26 mouse cellular contexts compared by ENCODE assay signal in the genomic region with DNA sequence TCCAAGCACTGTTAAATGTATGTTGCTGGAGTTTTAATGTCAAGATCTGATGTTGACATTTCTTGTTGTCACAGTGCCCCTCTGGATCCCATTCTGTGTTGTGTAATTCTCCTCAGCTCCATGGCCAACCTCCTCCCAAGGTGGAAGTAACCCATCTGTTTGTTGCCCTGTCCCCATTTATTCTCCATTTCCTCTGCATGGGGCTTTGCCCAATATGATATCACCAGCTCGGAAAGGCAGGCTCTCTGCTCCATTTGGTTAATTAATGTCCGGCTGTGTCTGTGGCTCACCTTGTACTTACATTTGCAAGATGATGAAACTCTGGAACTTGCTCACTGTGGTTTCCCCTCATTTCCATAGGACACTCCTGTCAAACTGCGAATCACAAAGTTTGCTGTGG. TPM values are rescaled to one million over a fixed set of nuclear protein-coding genes. Genes with fewer than 3 reads are reported as not detected.
DNase-seq lines count a peak whose midpoint lies in the region; TF ChIP-seq lines count a peak whose summit lies in the region.
"Had no signal": no experiment of that assay in that cellular context is flagged by ENCODE, and none has a peak within 500 bp of the region (broad histone marks: within the 10 kb centered on the region; RNA-seq: fewer than 3 reads in every experiment).

No protein-coding gene starts in this region.

- no peak for DNase-seq in layer of hippocampus, adult 2 months (ENCODE audit: low spot score in 2 of 2)
- no peak for DNase-seq in layer of hippocampus, adult 18-20 months (ENCODE audit: low spot score in 2 of 2)
- peak; percentile 63 for DNase-seq in cerebellum, adult 11 months
- peak; percentile 90 for DNase-seq in cerebellum, adult 9-10 months
- DNase-seq in cerebellum, postnatal 36 days: peak; percentile 57 to 61
- DNase-seq in urinary bladder, postnatal 25 days (ENCODE audit: low spot score): no peak
- no peak for DNase-seq in gastrocnemius, postnatal 10 days
- DNase-seq: adrenal gland, postnatal 14 days; heart, postnatal 10 days; kidney, adult 2 months; kidney, postnatal 36 days; layer of hippocampus, postnatal 36 days; left cerebral cortex, postnatal 4 days; right cerebral cortex, postnatal 4 days; thymus, adult 2 months; thymus, postnatal 36 days had no signal

- no peak overlapping the region for H3K4me3 ChIP-seq in layer of hippocampus, adult 2 months
- H3K4me3 ChIP-seq: forebrain, embryonic 13.5 days; heart, embryonic 13.5 days; intestine, embryonic 15.5 days; liver, embryonic 15.5 days; lung, embryonic 15.5 days; midbrain, embryonic 12.5 days; myocyte; neural tube, embryonic 12.5 days had no signal

- H3K27ac ChIP-seq in layer of hippocampus, adult 2 months: peak overlapping the region; percentile 77
- H3K27ac ChIP-seq: forebrain, embryonic 13.5 days; heart, embryonic 13.5 days; hindbrain, postnatal 0 days; intestine, embryonic 15.5 days; liver, embryonic 15.5 days; lung, embryonic 15.5 days; midbrain, embryonic 12.5 days; neural tube, embryonic 12.5 days had no signal

- no peak for TF ChIP-seq CTCF in layer of hippocampus, adult 2 months (conservative IDR thresholded peaks at IDR 0.05)

RNA-seq across cellular contexts. Expression of gene Dlgap1, which starts 33.2 kb away (rescaled TPM):
- 100 to 1,000 TPM; 539 to 547 TPM for total RNA-seq in layer of hippocampus, adult 2 months (2021)
- total RNA-seq in layer of hippocampus, adult 18-20 months (2021): 100 to 1,000 TPM; 512 to 527 TPM
- total RNA-seq in gastrocnemius, postnatal 10 days (2021): 1 to 10 TPM in 1 of 2 experiments, under 1 TPM in 1; 0.78 to 1.4 TPM
- total RNA-seq: megakaryocyte, adult 5-6 weeks had no signal

Comparison
In these comparisons a context has a peak if more than half of its experiments do, and no peak if none do; other contexts are left out.
1. DNase-seq: peak in cerebellum, adult 11 months (single experiment), cerebellum, adult 9-10 months (single experiment) and cerebellum, postnatal 36 days (2 of 2); none in layer of hippocampus, adult 2 months (0 of 2), layer of hippocampus, adult 18-20 months (0 of 2), urinary bladder, postnatal 25 days (single experiment) and gastrocnemius, postnatal 10 days (single experiment).
2. RNA of gene Dlgap1, which starts 33.2 kb away (total RNA-seq): 539 to 547 TPM in layer of hippocampus, adult 2 months and 512 to 527 TPM in layer of hippocampus, adult 18-20 months; 0.78 to 1.4 TPM in gastrocnemius, postnatal 10 days; every median in the first group is over 100 times any median in the second.